ENCODE assay signal across 14 mouse cellular contexts in genomic region chr1:129057182-129057581, GRCm38 (mm10).
DNase-seq lines count a peak whose midpoint lies in the region; ATAC-seq and TF ChIP-seq lines count a peak whose summit lies in the region.
"Had no signal": no experiment of that assay in that cellular context is flagged by ENCODE, and none has a peak within 500 bp of the region (broad histone marks: within the 10 kb centered on the region; RNA-seq: fewer than 3 reads in every experiment).

No protein-coding gene starts in this region.

- no peaks in the 10 kb centered on the region for H3K9me3 ChIP-seq in heart, embryonic 12.5 days (replicated peaks)
- no peaks in the 10 kb centered on the region for H3K9me3 ChIP-seq in lung, embryonic 15.5 days
- H3K9me3 ChIP-seq: embryonic facial prominence, embryonic 15.5 days; forebrain, embryonic 15.5 days; midbrain, embryonic 12.5 days had no signal

- H3K79me2 ChIP-seq in heart, adult 2 months (replicated peaks; ENCODE audit: control insufficient read depth, insufficient read depth, low read length) = no peaks in the 10 kb centered on the region

- no peak for TF ChIP-seq CTCF in heart, adult 2 months (IDR thresholded peaks at IDR 0.05)

- DNase-seq in gastrocnemius, postnatal 25 days = peak; percentile 22
- DNase-seq in gastrocnemius, postnatal 4 days (ENCODE audit: low spot score in 2 of 2) = no peak
- peak; percentile 64 to 81 for DNase-seq in heart, adult 2 months
- DNase-seq in embryo, embryonic 10.5 days (ENCODE audit: low spot score) = no peak
- no peak for DNase-seq in frontal cortex, postnatal 10 days (ENCODE audit: low spot score in 2 of 2)
- DNase-seq: kidney, adult 8-10 months had no signal

- no peaks in the 10 kb centered on the region for H3K36me3 ChIP-seq in heart, adult 2 months (ENCODE audit: control insufficient read depth, insufficient read depth, low read length)
- H3K36me3 ChIP-seq in heart, embryonic 12.5 days = no peaks in the 10 kb centered on the region
- no peaks in the 10 kb centered on the region for H3K36me3 ChIP-seq in lung, embryonic 15.5 days
- H3K36me3 ChIP-seq: embryonic facial prominence, embryonic 15.5 days; forebrain, embryonic 15.5 days; midbrain, embryonic 12.5 days had no signal

- intact Hi-C loops in heart, adult 2 months (cut with DNase I) = no loop called here

- 0 out of 2 replicates have a peak, but pooled peaks have one; percentile 36 for ATAC-seq in heart, embryonic 12.5 days (ENCODE audit: insufficient number of reproducible peaks, low FRiP score)
- peak; percentile 35; the same call in 1 of the 2 replicates for ATAC-seq in lung, embryonic 15.5 days (ENCODE audit: borderline replicate concordance, extremely low read depth, low FRiP score, low TSS enrichment)
- ATAC-seq: forebrain, embryonic 15.5 days had no signal

- 0 out of 2 replicates have a peak, but pooled peaks have one; percentile 15 for TF ChIP-seq POLR2A in heart, adult 2 months (IDR thresholded peaks at IDR 0.05; ENCODE audit: insufficient read depth, low read depth, low read length)

- no peaks in the 10 kb centered on the region for H3K4me1 ChIP-seq in heart, adult 2 months (ENCODE audit: control insufficient read depth, insufficient read depth, low read length)
- no peaks in the 10 kb centered on the region for H3K4me1 ChIP-seq in heart, embryonic 12.5 days (replicated peaks)
- H3K4me1 ChIP-seq in lung, embryonic 15.5 days = no peaks in the 10 kb centered on the region
- H3K4me1 ChIP-seq: embryonic facial prominence, embryonic 15.5 days; forebrain, embryonic 15.5 days; midbrain, embryonic 12.5 days had no signal

- no peak overlapping the region for H3K27ac ChIP-seq in heart, adult 2 months
- H3K27ac ChIP-seq in heart, embryonic 12.5 days (ENCODE audit: poor library complexity, severe bottlenecking) = no peak overlapping the region
- no peak overlapping the region for H3K27ac ChIP-seq in lung, embryonic 15.5 days
- H3K27ac ChIP-seq: embryonic facial prominence, embryonic 15.5 days; forebrain, embryonic 15.5 days; hindbrain, embryonic 14.5 days; layer of hippocampus, adult 2 months; liver, embryonic 14.5 days; midbrain, embryonic 12.5 days had no signal

- WGBS in heart, adult 2 months = 43% methylated on average over 6 of the region's 6 CpGs
- WGBS in heart, embryonic 12.5 days = 43% methylated on average over 6 of the region's 6 CpGs
- 28% methylated on average over 6 of the region's 6 CpGs for WGBS in lung, embryonic 15.5 days

- no peak overlapping the region for H3K4me3 ChIP-seq in heart, adult 2 months
- no peak overlapping the region for H3K4me3 ChIP-seq in heart, embryonic 12.5 days
- H3K4me3 ChIP-seq in lung, embryonic 15.5 days = no peak overlapping the region
- H3K4me3 ChIP-seq: embryonic facial prominence, embryonic 15.5 days; forebrain, embryonic 15.5 days; layer of hippocampus, adult 2 months; midbrain, embryonic 12.5 days had no signal

- no peak overlapping the region for H3K9ac ChIP-seq in heart, adult 2 months (ENCODE audit: low read depth, low read length)
- H3K9ac ChIP-seq in heart, embryonic 12.5 days = no peak overlapping the region
- no peak overlapping the region for H3K9ac ChIP-seq in lung, embryonic 15.5 days
- H3K9ac ChIP-seq: embryonic facial prominence, embryonic 15.5 days; forebrain, embryonic 15.5 days; hindbrain, embryonic 14.5 days; liver, embryonic 14.5 days; midbrain, embryonic 12.5 days had no signal

- TF ChIP-seq EP300 in heart, adult 2 months (IDR thresholded peaks at IDR 0.05; ENCODE audit: insufficient read depth, low read depth, low read length) = peak; percentile 79

- no peak overlapping the region for H3K4me2 ChIP-seq in heart, embryonic 12.5 days
- no peak overlapping the region for H3K4me2 ChIP-seq in lung, embryonic 15.5 days
- H3K4me2 ChIP-seq: embryonic facial prominence, embryonic 15.5 days; forebrain, embryonic 15.5 days; hindbrain, embryonic 14.5 days; midbrain, embryonic 12.5 days had no signal

- no peaks in the 10 kb centered on the region for H3K27me3 ChIP-seq in heart, adult 2 months (ENCODE audit: control insufficient read depth, insufficient read depth, low read length)
- H3K27me3 ChIP-seq in heart, embryonic 12.5 days (replicated peaks) = no peaks in the 10 kb centered on the region
- H3K27me3 ChIP-seq in lung, embryonic 15.5 days = no peaks in the 10 kb centered on the region
- H3K27me3 ChIP-seq: embryonic facial prominence, embryonic 15.5 days; forebrain, embryonic 15.5 days; midbrain, embryonic 12.5 days had no signal

Comparison
In these comparisons a context has a peak if more than half of its experiments do, and no peak if none do; other contexts are left out.
1. DNase-seq: peak in gastrocnemius, postnatal 25 days (single experiment) and heart, adult 2 months (2 of 2); none in gastrocnemius, postnatal 4 days (0 of 2), embryo, embryonic 10.5 days (single experiment) and frontal cortex, postnatal 10 days (0 of 2).